Mouse (Mus musculus): ENCODE data around the gene Sipa1l3.

DNA sequence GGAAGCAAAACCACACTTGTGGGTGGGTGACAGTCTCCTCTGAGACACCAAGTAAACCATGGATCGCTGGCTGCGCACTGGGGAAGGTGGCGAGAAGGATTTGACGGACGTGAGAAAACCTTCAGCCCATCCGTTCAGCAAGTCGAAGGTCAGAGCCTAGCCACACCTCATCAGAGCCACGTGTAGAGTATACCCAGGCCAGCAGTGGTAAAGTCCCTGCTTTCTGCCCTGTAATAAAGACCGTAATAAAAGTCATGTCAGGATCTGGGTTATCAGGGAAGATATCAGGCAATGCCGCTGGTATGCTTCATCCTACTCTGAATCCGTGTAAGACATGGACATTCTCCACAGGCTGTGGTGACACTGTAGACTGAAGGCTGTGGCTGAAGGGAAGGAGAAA lies 23.6 kb downstream of the Sipa1l3 start:
- TF ChIP-seq CTCF (IDR thresholded peaks at IDR 0.05) (no peak), POLR2A (IDR thresholded peaks at IDR 0.05; ENCODE audit: insufficient read depth, low read depth, low read length) (no peak), EP300 (IDR thresholded peaks at IDR 0.05; ENCODE audit: insufficient read depth, low read depth, low read length) (no peak)

All from heart, adult 2 months (tissue).